Mouse (Mus musculus): Measurements from ENCODE around the gene a. TPM values are rescaled to one million over a fixed set of nuclear protein-coding genes. Genes with fewer than 3 reads are reported as not detected.

The a gene
- polyA plus RNA-seq, 1 experiment from 2014 or later = 0.35 TPM

DNA sequence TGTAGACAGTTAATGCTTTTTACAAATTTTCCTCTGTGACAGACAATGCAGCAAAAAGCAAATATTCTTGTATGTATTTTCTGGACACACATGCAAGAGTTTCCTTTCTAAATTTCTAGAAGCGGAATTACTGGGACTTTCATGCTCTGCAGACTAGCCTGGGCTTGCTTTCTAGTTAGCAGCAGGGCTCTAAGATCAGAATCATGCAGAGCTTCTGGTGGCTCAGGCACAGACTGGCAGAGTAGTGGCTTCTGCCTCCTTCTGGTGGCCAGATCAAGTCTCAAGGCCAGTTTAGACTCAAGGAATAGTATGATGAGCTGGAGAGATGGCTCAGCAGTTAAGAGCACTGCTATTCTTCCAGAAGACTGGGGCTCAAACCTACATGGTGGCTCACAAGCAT is 32.7 kb upstream of the a start:
- Histone ChIP-seq H3K27me3 (ENCODE audit: insufficient read depth, low read length) (no peaks in the 10 kb centered on the region), H3K9ac (replicated peaks; ENCODE audit: low read length) (no peak overlapping the region), H3K4me3 (ENCODE audit: low read length) (no peak overlapping the region), H3K4me1 (ENCODE audit: insufficient read depth, low read length) (peaks cover 6% of the 10 kb centered on the region; the same call in 1 of the 2 replicates), H3K4me2 (replicated peaks; ENCODE audit: low read depth, low read length) (no peak overlapping the region), H3K36me3 (ENCODE audit: insufficient read depth, low read length) (no peaks in the 10 kb centered on the region), H3K27ac (ENCODE audit: low read length) (no peak overlapping the region), H3K9me3 (ENCODE audit: low read length) (no peaks in the 10 kb centered on the region; the same call in 1 of the 2 replicates)
- WGBS = 81% methylated on average over 1 of the region's 1 CpGs
- ATAC-seq (ENCODE audit: low FRiP score, low TSS enrichment) = no peak

DNA sequence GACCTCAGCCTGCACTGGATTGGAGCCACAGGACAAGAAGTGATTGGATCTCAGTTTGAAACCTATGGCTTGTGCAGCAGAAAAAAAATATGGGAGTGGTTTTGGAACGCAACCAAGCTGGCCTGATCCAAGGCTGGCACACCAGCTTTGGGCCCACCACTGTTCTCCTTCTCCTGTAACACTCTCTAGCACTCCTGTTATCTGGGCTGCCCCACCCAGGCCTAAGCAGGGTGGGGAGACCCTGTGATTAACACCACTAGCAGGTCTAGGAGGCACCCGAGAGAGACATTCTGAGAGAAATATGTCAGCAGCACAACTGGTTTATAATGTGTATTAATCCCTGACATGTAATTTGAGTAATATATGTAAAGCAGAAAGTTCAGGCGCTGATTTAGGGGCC is 28.0 kb upstream of the a start:
- Histone ChIP-seq H3K27ac (ENCODE audit: low read length) (no peak overlapping the region), H3K4me2 (replicated peaks; ENCODE audit: low read depth, low read length) (no peak overlapping the region), H3K27me3 (ENCODE audit: insufficient read depth, low read length) (no peaks in the 10 kb centered on the region), H3K4me1 (ENCODE audit: insufficient read depth, low read length) (peaks cover 6% of the 10 kb centered on the region; the same call in 1 of the 2 replicates), H3K9ac (replicated peaks; ENCODE audit: low read length) (no peak overlapping the region), H3K4me3 (ENCODE audit: low read length) (no peak overlapping the region), H3K36me3 (ENCODE audit: insufficient read depth, low read length) (no peaks in the 10 kb centered on the region), H3K9me3 (ENCODE audit: low read length) (no peaks in the 10 kb centered on the region; the same call in 1 of the 2 replicates)
- ATAC-seq (ENCODE audit: low FRiP score, low TSS enrichment) = 0 out of 2 replicates have a peak, but pooled peaks have one; percentile 20
- WGBS = 67% methylated on average over 3 of the region's 3 CpGs

- WGBS = 71% methylated on average over 9 of the region's 9 CpGs
- H3K4me2 ChIP-seq (replicated peaks; ENCODE audit: low read depth, low read length) = no peak overlapping the region
- H3K27ac ChIP-seq (ENCODE audit: low read length) = no peak overlapping the region
- H3K4me3 ChIP-seq (ENCODE audit: low read length) = no peak overlapping the region
- H3K4me1 ChIP-seq (ENCODE audit: insufficient read depth, low read length) = peaks cover 8% of the 10 kb centered on the region; the same call in 1 of the 2 replicates
- H3K36me3 ChIP-seq (ENCODE audit: insufficient read depth, low read length) = no peaks in the 10 kb centered on the region
- H3K27me3 ChIP-seq (ENCODE audit: insufficient read depth, low read length) = no peaks in the 10 kb centered on the region
- H3K9me3 ChIP-seq (ENCODE audit: low read length) = no peaks in the 10 kb centered on the region; the same call in 1 of the 2 replicates
- H3K9ac ChIP-seq (replicated peaks; ENCODE audit: low read length) = no peak overlapping the region
- ATAC-seq (ENCODE audit: low FRiP score, low TSS enrichment) = 0 out of 2 replicates have a peak, but pooled peaks have one; percentile 34
Observed at GRCm38 (mm10) chr2:154764828-154765497, 26.2 kb upstream of the a start.

DNA sequence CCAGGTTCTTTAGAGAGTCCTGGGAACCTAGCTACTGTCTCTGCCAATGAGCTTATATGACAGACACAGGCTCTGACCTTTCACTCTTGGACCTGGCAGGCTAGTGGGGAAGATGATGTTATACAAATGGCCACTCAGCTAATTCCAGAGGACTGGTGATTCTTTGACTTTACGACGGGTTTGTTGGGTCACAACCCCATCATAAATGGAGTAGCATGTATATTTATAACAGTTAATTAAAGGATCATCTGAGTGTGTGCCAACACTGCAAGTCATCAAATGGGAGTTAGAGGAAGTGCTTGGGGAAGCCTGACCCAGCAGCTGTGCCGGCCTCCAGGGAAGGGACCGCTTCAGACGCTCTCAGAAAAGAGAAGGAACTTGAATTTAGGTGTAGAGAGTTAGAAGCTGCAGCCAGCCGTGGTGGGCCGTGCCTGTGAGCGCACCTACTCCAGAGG is 25.6 kb upstream of the a start:
- H3K4me3 ChIP-seq (ENCODE audit: low read length) = no peak overlapping the region
- H3K9me3 ChIP-seq (ENCODE audit: low read length) = no peaks in the 10 kb centered on the region; the same call in 1 of the 2 replicates
- ATAC-seq (ENCODE audit: low FRiP score, low TSS enrichment) = peak; percentile 78
- no peak overlapping the region for H3K9ac ChIP-seq (replicated peaks; ENCODE audit: low read length)
- H3K4me1 ChIP-seq (ENCODE audit: insufficient read depth, low read length) = peaks cover 8% of the 10 kb centered on the region; the same call in 1 of the 2 replicates
- 63% methylated on average over 8 of the region's 8 CpGs for WGBS
- no peak overlapping the region for H3K27ac ChIP-seq (ENCODE audit: low read length)
- no peak overlapping the region for H3K4me2 ChIP-seq (replicated peaks; ENCODE audit: low read depth, low read length)
- no peaks in the 10 kb centered on the region for H3K27me3 ChIP-seq (ENCODE audit: insufficient read depth, low read length)
- no peaks in the 10 kb centered on the region for H3K36me3 ChIP-seq (ENCODE audit: insufficient read depth, low read length)

GRCm38 (mm10) chr2:154767051-154767450 is 24.2 kb upstream of the a start:
- WGBS = 90% methylated on average over 6 of the region's 6 CpGs
- H3K27ac ChIP-seq (ENCODE audit: low read length) = no peak overlapping the region
- H3K36me3 ChIP-seq (ENCODE audit: insufficient read depth, low read length) = no peaks in the 10 kb centered on the region
- no peak overlapping the region for H3K9ac ChIP-seq (replicated peaks; ENCODE audit: low read length)
- H3K4me3 ChIP-seq (ENCODE audit: low read length) = no peak overlapping the region
- H3K4me1 ChIP-seq (ENCODE audit: insufficient read depth, low read length) = peaks cover 8% of the 10 kb centered on the region; the same call in 1 of the 2 replicates
- no peak for ATAC-seq (ENCODE audit: low FRiP score, low TSS enrichment)
- H3K9me3 ChIP-seq (ENCODE audit: low read length) = no peaks in the 10 kb centered on the region
- H3K27me3 ChIP-seq (ENCODE audit: insufficient read depth, low read length) = no peaks in the 10 kb centered on the region
- H3K4me2 ChIP-seq (replicated peaks; ENCODE audit: low read depth, low read length) = no peak overlapping the region

DNA sequence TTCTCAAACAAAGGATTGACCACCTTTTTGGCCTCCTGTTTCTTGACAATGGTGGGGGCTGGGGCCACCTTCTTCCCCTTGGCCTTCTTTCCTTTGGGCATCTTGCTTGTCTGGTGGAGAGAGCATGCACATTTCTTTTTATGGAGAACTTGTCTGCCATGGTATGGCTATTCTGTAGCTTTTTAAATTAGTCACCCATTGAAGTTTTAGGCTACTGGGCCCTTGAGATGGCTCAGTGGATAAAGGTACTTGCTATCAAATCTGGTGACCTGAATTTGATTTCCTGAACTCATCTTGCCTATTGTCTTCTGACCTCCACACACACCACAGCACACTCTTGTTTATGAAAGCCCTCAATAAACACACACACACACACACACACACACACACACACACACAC is 21.3 kb upstream of the a start, which contains the start of gene Gm14214:
Gene Gm14214, minus strand, starts transcription at position 101 of the 400 bp plus-strand sequence.
- H3K27me3 ChIP-seq (ENCODE audit: insufficient read depth, low read length) = no peaks in the 10 kb centered on the region
- H3K27ac ChIP-seq (ENCODE audit: low read length) = no peak within 1 kb of the TSS
- ATAC-seq (ENCODE audit: low FRiP score, low TSS enrichment) = no peak
- H3K9me3 ChIP-seq (ENCODE audit: low read length) = peaks cover 5% of the 10 kb centered on the region; the same call in 1 of the 2 replicates
- no peak within 1 kb of the TSS for H3K4me3 ChIP-seq (ENCODE audit: low read length)
- no peak within 1 kb of the TSS for H3K9ac ChIP-seq (replicated peaks; ENCODE audit: low read length)
- H3K4me1 ChIP-seq (ENCODE audit: insufficient read depth, low read length) = 0 out of 2 replicates have a peak, but pooled peaks cover 2% of the 10 kb centered on the region
- H3K36me3 ChIP-seq (ENCODE audit: insufficient read depth, low read length) = no peaks in the 10 kb centered on the region
- no peak within 1 kb of the TSS for H3K4me2 ChIP-seq (replicated peaks; ENCODE audit: low read depth, low read length)

- WGBS = 72% methylated on average over 8 of the region's 8 CpGs
- no peak for ATAC-seq (ENCODE audit: low FRiP score, low TSS enrichment)
Observed at GRCm38 (mm10) chr2:154771604-154772003, 19.6 kb upstream of the a start.

DNA sequence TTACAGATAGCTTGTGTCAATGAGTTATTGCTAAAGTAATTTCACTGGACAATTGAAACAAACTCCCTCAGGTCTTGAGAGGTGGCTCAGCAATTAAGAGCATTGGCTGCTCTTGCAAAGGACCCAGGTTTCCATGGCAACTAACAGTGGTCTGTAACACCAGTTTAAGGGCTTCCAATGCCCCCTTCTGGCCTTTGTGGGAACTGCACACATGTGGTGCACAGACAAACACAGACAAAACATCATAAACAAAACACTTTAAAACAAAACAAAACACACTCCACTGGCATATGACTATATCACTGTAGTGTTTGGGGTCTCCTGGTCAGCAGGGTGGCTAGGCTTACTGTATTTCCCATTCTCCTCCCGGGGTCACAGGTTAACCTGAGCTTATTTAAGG is 17.2 kb upstream of the a start:
- 83% methylated on average over 1 of the region's 1 CpGs for WGBS
- Histone ChIP-seq H3K27ac (ENCODE audit: low read length) (no peak overlapping the region), H3K4me1 (ENCODE audit: insufficient read depth, low read length) (no peaks in the 10 kb centered on the region), H3K36me3 (ENCODE audit: insufficient read depth, low read length) (no peaks in the 10 kb centered on the region), H3K4me3 (ENCODE audit: low read length) (no peak overlapping the region), H3K27me3 (ENCODE audit: insufficient read depth, low read length) (no peaks in the 10 kb centered on the region), H3K9ac (replicated peaks; ENCODE audit: low read length) (no peak overlapping the region), H3K9me3 (ENCODE audit: low read length) (peaks cover 5% of the 10 kb centered on the region; the same call in 1 of the 2 replicates), H3K4me2 (replicated peaks; ENCODE audit: low read depth, low read length) (no peak overlapping the region)
- ATAC-seq (ENCODE audit: low FRiP score, low TSS enrichment) = no peak

More at GRCm38 (mm10) chr2:154771604-154772003, 19.6 kb upstream of the a start:
- Histone ChIP-seq H3K9ac (replicated peaks; ENCODE audit: low read length) (no peak overlapping the region), H3K4me1 (ENCODE audit: insufficient read depth, low read length) (0 out of 2 replicates have a peak, but pooled peaks cover 2% of the 10 kb centered on the region), H3K27me3 (ENCODE audit: insufficient read depth, low read length) (no peaks in the 10 kb centered on the region), H3K36me3 (ENCODE audit: insufficient read depth, low read length) (no peaks in the 10 kb centered on the region), H3K27ac (ENCODE audit: low read length) (no peak overlapping the region), H3K4me2 (replicated peaks; ENCODE audit: low read depth, low read length) (no peak overlapping the region), H3K9me3 (ENCODE audit: low read length) (peaks cover 5% of the 10 kb centered on the region; the same call in 1 of the 2 replicates), H3K4me3 (ENCODE audit: low read length) (no peak overlapping the region)

DNA sequence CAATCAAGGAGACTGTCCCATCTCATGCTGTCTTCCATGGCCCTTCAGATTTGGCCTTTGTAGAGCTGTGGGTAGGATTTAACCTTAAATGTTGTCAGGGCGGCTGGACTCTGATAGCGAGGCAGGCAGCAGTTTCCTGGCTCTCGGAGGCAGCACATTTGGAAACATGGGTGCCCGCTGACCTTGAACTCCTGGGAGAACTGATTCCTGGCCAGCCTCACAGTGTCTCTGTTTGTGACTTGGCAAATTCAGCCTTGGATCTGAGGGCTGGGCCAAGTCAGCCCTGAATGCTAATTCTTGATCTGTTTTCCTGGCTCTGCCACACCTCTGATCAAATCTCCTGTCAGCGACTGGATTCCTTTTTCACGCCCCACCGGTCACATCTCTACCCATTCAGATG is 14.7 kb upstream of the a start:
- H3K4me2 ChIP-seq (replicated peaks; ENCODE audit: low read depth, low read length) = no peak overlapping the region
- H3K9me3 ChIP-seq (ENCODE audit: low read length) = peaks cover 5% of the 10 kb centered on the region; the same call in 1 of the 2 replicates
- H3K4me1 ChIP-seq (ENCODE audit: insufficient read depth, low read length) = no peaks in the 10 kb centered on the region
- H3K36me3 ChIP-seq (ENCODE audit: insufficient read depth, low read length) = no peaks in the 10 kb centered on the region
- H3K27me3 ChIP-seq (ENCODE audit: insufficient read depth, low read length) = no peaks in the 10 kb centered on the region
- whole genome bisulfite sequencing = 67% methylated on average over 7 of the region's 7 CpGs
- no peak overlapping the region for H3K27ac ChIP-seq (ENCODE audit: low read length)
- H3K9ac ChIP-seq (replicated peaks; ENCODE audit: low read length) = no peak overlapping the region
- no peak for ATAC-seq (ENCODE audit: low FRiP score, low TSS enrichment)
- H3K4me3 ChIP-seq (ENCODE audit: low read length) = no peak overlapping the region

GRCm38 (mm10) chr2:154779648-154780047 is 11.6 kb upstream of the a start:
- 49% methylated on average over 3 of the region's 3 CpGs for WGBS
- H3K36me3 ChIP-seq (ENCODE audit: insufficient read depth, low read length) = no peaks in the 10 kb centered on the region
- no peaks in the 10 kb centered on the region for H3K27me3 ChIP-seq (ENCODE audit: insufficient read depth, low read length)

More at GRCm38 (mm10) chr2:154779648-154780047, 11.6 kb upstream of the a start:
- H3K4me3 ChIP-seq (ENCODE audit: low read length) = no peak overlapping the region
- H3K4me1 ChIP-seq (ENCODE audit: insufficient read depth, low read length) = peaks cover 10% of the 10 kb centered on the region; the same call in 1 of the 2 replicates
- no peak for ATAC-seq (ENCODE audit: low FRiP score, low TSS enrichment)
- no peak overlapping the region for H3K9ac ChIP-seq (replicated peaks; ENCODE audit: low read length)
- H3K27ac ChIP-seq (ENCODE audit: low read length) = no peak overlapping the region
- no peaks in the 10 kb centered on the region for H3K9me3 ChIP-seq (ENCODE audit: low read length)
- no peak overlapping the region for H3K4me2 ChIP-seq (replicated peaks; ENCODE audit: low read depth, low read length)

Data from kidney, embryonic 16.5 days (tissue).